Mouse (Mus musculus) G1E (cell line): ENCODE measurements around the gene Dgat2. TPM values are rescaled to one million over a fixed set of nuclear protein-coding genes. Genes with fewer than 3 reads are reported as not detected.

ENCODE experiments used
- ATAC-seq: 2 replicates; pipeline ENCODE4 v1.8.0; 2016; ENCODE audit warnings: mild to moderate bottlenecking; ENCODE audit not compliant: insufficient number of reproducible peaks, poor library complexity, low FRiP score, severe bottlenecking; ENCODE audit errors: extremely low read depth
- DNase-seq: peaks from one replicate; pipeline ENCODE4 v3.0.0; 2012; ENCODE audit warnings: low spot score
- H3K27me3 ChIP-seq: 2 replicates; pipeline ENCODE4 v1.6.1; 2012; ENCODE audit warnings: mild to moderate bottlenecking, low read length, inconsistent platforms; ENCODE audit not compliant: insufficient read depth
- H3K36me3 ChIP-seq: replicated peaks from 2 replicates; pipeline ENCODE3; 2012; ENCODE audit warnings: mild to moderate bottlenecking, inconsistent platforms
- H3K4me1 ChIP-seq: 2 replicates; pipeline ENCODE4 v1.6.1; 2012; ENCODE audit warnings: low read depth, low read length, inconsistent platforms, mixed read lengths; ENCODE audit not compliant: insufficient read depth
- H3K4me3 ChIP-seq: 2 replicates; pipeline ENCODE4 v1.5.1; 2012; ENCODE audit warnings: low read depth, mild to moderate bottlenecking, inconsistent platforms, low read length, moderate library complexity, mixed read lengths
- H3K9me3 ChIP-seq: replicated peaks from 2 replicates; pipeline ENCODE4 v1.6.1; 2012; ENCODE audit warnings: inconsistent platforms
- CTCF ChIP-seq: IDR thresholded peaks from 2 replicates; pipeline ENCODE4 v1.5.1; 2012; ENCODE audit warnings: low read depth, low read length, inconsistent platforms, mixed read lengths
- GATA1 ChIP-seq: IDR thresholded peaks from 2 replicates; pipeline ENCODE4 v1.6.1; 2012; ENCODE audit warnings: borderline replicate concordance, low read length, inconsistent platforms, mixed read lengths
- GATA2 ChIP-seq: IDR thresholded peaks from 2 replicates; pipeline ENCODE4 v1.6.1; 2012; ENCODE audit warnings: low read depth, low read length, inconsistent platforms, borderline replicate concordance
- POLR2AphosphoS5 ChIP-seq: IDR thresholded peaks from 2 replicates; pipeline ENCODE4 v1.6.1; 2012; ENCODE audit warnings: low read depth, low read length, inconsistent platforms; ENCODE audit not compliant: insufficient replicate concordance
- TAL1 ChIP-seq: conservative IDR thresholded peaks from 2 replicates; pipeline ENCODE4 v1.6.1; 2012; ENCODE audit warnings: low read depth, low read length, inconsistent platforms, mixed read lengths
- polyA plus RNA-seq: library from polyadenylated mRNA; stranded (reverse); fragments of >175 nt; gene quantifications from 2 replicates; pipeline ENCODE4 v1.2.3, GENCODE M21; 2012
- total RNA-seq, 2 experiments: library from RNA; stranded (forward) in 1 of 2; stranded (reverse) in 1 of 2; fragments of 200-1000 nt in 1 of 2; fragments of >200 nt in 1 of 2; fragmentation: Nextera tagmentation in 1 of 2; gene quantifications; 2 replicates each; pipeline ENCODE4 v1.2.3; 2014 to 2017

The Dgat2 gene
- total and polyA plus RNA-seq, 3 experiments, result 0.08 to 0.27 TPM; not detected in 1

- Histone ChIP-seq H3K27me3 (no peaks in the 10 kb centered on the region), H3K4me3 (no peak overlapping the region), H3K36me3 (peaks cover 50% of the 10 kb centered on the region), H3K9me3 (peaks cover 8% of the 10 kb centered on the region), H3K4me1 (peaks cover 14% of the 10 kb centered on the region)
- DNase-seq, result no peak
- no peak for ATAC-seq
- no peak for TF ChIP-seq CTCF
- TF ChIP-seq GATA2, result no peak
- TF ChIP-seq GATA1, result no peak
- TF ChIP-seq POLR2AphosphoS5, result no peak
- no peak for TF ChIP-seq TAL1
These were observed 49.9 kb downstream of the Dgat2 start for GRCm38 (mm10) chr7:99132597-99132996.

- no peak overlapping the region for H3K4me3 ChIP-seq
- peaks cover 14% of the 10 kb centered on the region for H3K4me1 ChIP-seq
- no peaks in the 10 kb centered on the region for H3K27me3 ChIP-seq
- no peak for DNase-seq
- TF ChIP-seq TAL1 (no peak), GATA2 (no peak), GATA1 (no peak), CTCF (no peak), POLR2AphosphoS5 (no peak)
- no peak for ATAC-seq
- peaks cover 52% of the 10 kb centered on the region for H3K36me3 ChIP-seq
- peaks cover 8% of the 10 kb centered on the region for H3K9me3 ChIP-seq
These were observed 50.6 kb downstream of the Dgat2 start for GRCm38 (mm10) chr7:99131819-99132353.

- Histone ChIP-seq H3K4me1 (peaks cover 16% of the 10 kb centered on the region), H3K36me3 (peaks cover 43% of the 10 kb centered on the region), H3K9me3 (peaks cover 3% of the 10 kb centered on the region), H3K27me3 (no peaks in the 10 kb centered on the region), H3K4me3 (no peak overlapping the region)
- no peak for TF ChIP-seq TAL1
- no peak for TF ChIP-seq GATA1
- TF ChIP-seq POLR2AphosphoS5, result no peak
- no peak for TF ChIP-seq GATA2
- TF ChIP-seq CTCF, result no peak
- ATAC-seq (no peak), DNase-seq (no peak)
These were observed 53.6 kb downstream of the Dgat2 start for GRCm38 (mm10) chr7:99128965-99129364.

GRCm38 (mm10) chr7:99128020-99128950 is 54.2 kb downstream of the Dgat2 start:
- ATAC-seq (no peak), DNase-seq (no peak)
- H3K36me3 ChIP-seq, result peaks cover 44% of the 10 kb centered on the region
- no peak overlapping the region for H3K4me3 ChIP-seq
- H3K9me3 ChIP-seq, result peaks cover 3% of the 10 kb centered on the region
- H3K4me1 ChIP-seq, result peaks cover 16% of the 10 kb centered on the region
- no peak for TF ChIP-seq TAL1
- no peak for TF ChIP-seq CTCF
- no peak for TF ChIP-seq GATA1
- no peak for TF ChIP-seq GATA2
- no peak for TF ChIP-seq POLR2AphosphoS5
- H3K27me3 ChIP-seq, result no peaks in the 10 kb centered on the region

GRCm38 (mm10) chr7:99126057-99126456 is 56.5 kb downstream of the Dgat2 start:
- ATAC-seq (no peak), DNase-seq (no peak)
- Histone ChIP-seq H3K4me1 (peaks cover 16% of the 10 kb centered on the region), H3K4me3 (no peak overlapping the region), H3K9me3 (peaks cover 3% of the 10 kb centered on the region), H3K36me3 (peaks cover 46% of the 10 kb centered on the region), H3K27me3 (no peaks in the 10 kb centered on the region)
- TF ChIP-seq POLR2AphosphoS5 (no peak), TAL1 (no peak), GATA2 (no peak), CTCF (no peak), GATA1 (no peak)

- DNase-seq (no peak), ATAC-seq (no peak)
- no peaks in the 10 kb centered on the region for H3K27me3 ChIP-seq
- peaks cover 3% of the 10 kb centered on the region for H3K9me3 ChIP-seq
- H3K4me1 ChIP-seq, result peaks cover 11% of the 10 kb centered on the region
- TF ChIP-seq POLR2AphosphoS5 (no peak), CTCF (no peak), GATA2 (no peak), TAL1 (no peak)
- H3K36me3 ChIP-seq, result peaks cover 48% of the 10 kb centered on the region
- no peak overlapping the region for H3K4me3 ChIP-seq
These were observed 59.9 kb downstream of the Dgat2 start for GRCm38 (mm10) chr7:99122651-99123050.
